Mouse (Mus musculus): ENCODE data around the gene Zfp451. TPM values are rescaled to one million over a fixed set of nuclear protein-coding genes. Genes with fewer than 3 reads are reported as not detected.
"Not testable (repeated sequence)": the region's sequence is repeated elsewhere in the genome, so short reads cannot be mapped to it uniquely, and the experiment has no call there.

Zfp451 gene
- polyA plus RNA-seq (2014; fragmentation: Nextera tagmentation; extraction: Ambion mirVana), result 32.4 and 34.3 TPM in 2 replicates

DNA sequence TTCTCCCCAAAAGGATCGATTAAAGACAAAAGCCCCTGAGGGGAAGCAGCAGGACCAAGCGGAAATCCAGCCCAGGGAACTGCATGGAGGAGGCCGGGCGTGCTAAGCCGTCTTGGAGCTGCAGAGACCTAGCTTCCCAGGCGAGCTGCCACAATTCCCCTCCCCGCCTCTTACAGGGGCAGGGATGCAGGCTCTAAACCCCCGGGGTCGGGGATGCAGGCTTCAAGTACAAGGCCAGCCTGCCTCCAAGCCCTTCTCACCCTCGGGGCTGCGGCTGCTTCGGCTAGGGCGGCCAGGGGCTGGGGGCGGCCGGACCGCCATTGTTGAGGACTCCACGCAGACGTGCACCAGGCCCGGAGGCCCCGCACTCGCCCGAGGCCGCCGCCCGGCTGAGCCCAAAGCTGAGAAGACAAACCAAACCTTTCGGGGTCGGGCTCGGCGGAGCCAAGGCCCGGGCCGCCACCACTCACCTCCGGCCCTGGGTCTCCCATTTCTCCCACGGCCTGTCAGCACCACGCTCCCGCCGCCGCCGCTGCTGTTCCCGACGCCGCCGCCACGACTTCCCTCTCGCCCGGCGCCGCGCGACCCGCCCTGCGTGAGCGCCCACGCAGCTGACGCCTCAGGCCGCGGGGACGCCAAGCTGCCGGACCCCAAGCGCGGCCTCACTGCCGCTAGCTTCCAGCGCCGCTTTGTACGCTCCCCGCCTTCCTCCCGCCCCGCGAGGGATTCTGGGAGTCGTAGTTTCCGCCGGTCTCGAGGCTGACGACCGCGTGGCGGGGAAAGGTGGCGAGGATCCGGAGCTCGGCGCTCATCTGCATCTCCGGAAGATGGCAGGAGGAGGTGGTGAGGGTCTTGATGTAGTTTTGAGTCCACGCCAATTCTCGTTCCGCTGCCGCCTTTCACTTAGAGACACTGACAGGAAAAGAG, at the start of gene Zfp451:
Zfp451 (minus strand) TSS at position 728 of the 927 bp plus-strand sequence.
- under 1% methylated on average over 85 of the region's 85 CpGs for WGBS
- peak; percentile 95 for ATAC-seq (ENCODE audit: insufficient read depth)
- no peak for TF ChIP-seq CTCF (IDR thresholded peaks at IDR 0.05; ENCODE audit: low read depth)

DNA sequence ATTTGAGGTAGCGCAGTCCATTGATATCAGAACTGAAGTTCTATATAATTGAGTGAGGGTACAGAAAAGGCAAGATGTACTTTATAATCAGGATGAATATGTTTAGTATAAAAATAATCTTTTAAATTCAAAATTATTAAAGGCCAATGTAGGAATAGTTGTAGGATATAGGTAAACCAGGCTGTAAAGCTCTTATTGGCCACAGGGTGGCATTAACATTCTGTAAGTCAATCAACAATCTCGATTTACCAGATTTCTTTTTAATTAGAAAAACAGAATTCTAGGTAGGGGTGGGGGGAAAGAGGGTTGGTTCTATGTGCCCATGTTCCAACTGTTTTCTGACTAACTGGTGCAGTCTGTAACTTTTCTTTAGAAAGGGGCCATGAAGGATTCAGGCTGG, 32.4 kb upstream of the Zfp451 start:
- ATAC-seq (ENCODE audit: insufficient read depth) (no peak), DNase-seq (no peak)
- Histone ChIP-seq H3K27me3 (ENCODE audit: insufficient read depth, low read length) (no peaks in the 10 kb centered on the region), H3K27ac (ENCODE audit: low read depth) (no peak overlapping the region), H3K9ac (no peak overlapping the region), H3K9me3 (ENCODE audit: low read depth, low read length) (no peaks in the 10 kb centered on the region), H3K36me3 (ENCODE audit: insufficient read depth) (no peaks in the 10 kb centered on the region), H3K4me2 (no peak overlapping the region), H3K4me1 (ENCODE audit: insufficient read depth) (no peaks in the 10 kb centered on the region), H3K4me3 (ENCODE audit: low read depth, low read length) (no peak overlapping the region)
- no peak for TF ChIP-seq CTCF (IDR thresholded peaks at IDR 0.05; ENCODE audit: low read depth)
- 90% methylated on average over 2 of the region's 2 CpGs for WGBS

More for the DNA sequence above, at the start of gene Zfp451:
- Histone ChIP-seq H3K36me3 (ENCODE audit: insufficient read depth) (peaks cover 25% of the 10 kb centered on the region), H3K27ac (ENCODE audit: low read depth) (peak within 1 kb of the TSS; percentile 93), H3K27me3 (ENCODE audit: insufficient read depth, low read length) (no peaks in the 10 kb centered on the region), H3K4me3 (ENCODE audit: low read depth, low read length) (peak within 1 kb of the TSS; percentile 89), H3K9ac (peak within 1 kb of the TSS; percentile 98), H3K9me3 (ENCODE audit: low read depth, low read length) (no peaks in the 10 kb centered on the region), H3K4me1 (ENCODE audit: insufficient read depth) (peaks cover 8% of the 10 kb centered on the region; the same call in 1 of the 2 replicates), H3K4me2 (peak within 1 kb of the TSS; percentile 83)
- DNase-seq, result peak; percentile 96

DNA sequence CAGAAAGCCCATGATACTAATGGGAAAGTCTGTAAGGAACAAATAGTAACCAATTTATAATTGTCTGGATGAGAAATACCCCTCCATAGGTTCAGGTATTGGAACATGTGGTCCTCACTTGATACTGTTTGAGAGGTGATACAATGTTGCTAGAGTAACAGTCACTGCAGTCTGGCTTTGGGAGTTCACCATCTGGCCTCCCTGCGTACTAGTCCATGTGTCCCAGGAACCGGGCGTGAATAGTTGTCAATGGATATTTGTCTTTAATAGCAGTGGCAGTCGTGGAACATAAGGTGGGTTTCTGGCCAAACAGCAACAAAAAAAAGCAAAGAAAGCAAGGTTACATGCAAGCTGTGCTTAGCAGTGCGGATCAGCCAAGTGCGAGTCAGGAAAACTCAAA, 29.4 kb upstream of the Zfp451 start:
- Histone ChIP-seq H3K36me3 (ENCODE audit: insufficient read depth) (no peaks in the 10 kb centered on the region), H3K9me3 (ENCODE audit: low read depth, low read length) (no peaks in the 10 kb centered on the region), H3K27me3 (ENCODE audit: insufficient read depth, low read length) (no peaks in the 10 kb centered on the region), H3K4me3 (ENCODE audit: low read depth, low read length) (no peak overlapping the region), H3K27ac (ENCODE audit: low read depth) (no peak overlapping the region), H3K9ac (no peak overlapping the region), H3K4me2 (no peak overlapping the region), H3K4me1 (ENCODE audit: insufficient read depth) (no peaks in the 10 kb centered on the region)
- DNase-seq (no peak), ATAC-seq (ENCODE audit: insufficient read depth) (no peak)
- TF ChIP-seq CTCF (IDR thresholded peaks at IDR 0.05; ENCODE audit: low read depth), result no peak
- 73% methylated on average over 6 of the region's 6 CpGs for WGBS

DNA sequence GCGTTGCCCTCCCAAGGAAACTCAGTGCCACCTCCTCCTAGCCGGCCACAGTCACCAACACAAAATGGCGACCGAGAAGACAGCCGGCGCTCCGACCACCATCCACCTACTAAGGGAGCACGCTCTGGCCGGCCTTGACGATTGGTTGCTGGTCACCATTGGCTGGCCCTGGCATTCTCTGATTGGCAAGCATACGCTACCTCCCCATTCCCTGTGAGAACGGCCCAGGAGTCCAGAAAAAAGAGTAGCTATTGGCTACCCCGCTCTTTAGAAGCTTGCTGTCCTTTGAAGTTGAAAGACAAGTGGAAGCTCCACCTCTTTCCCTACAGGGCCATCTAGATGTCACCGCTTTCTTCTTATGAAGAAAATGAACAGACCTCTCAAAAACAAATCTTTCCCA, 24.6 kb upstream of the Zfp451 start:
- not testable (repeated sequence) for H3K9ac ChIP-seq; H3K36me3 ChIP-seq (ENCODE audit: insufficient read depth); H3K27me3 ChIP-seq (ENCODE audit: insufficient read depth, low read length); H3K9me3 ChIP-seq (ENCODE audit: low read depth, low read length); H3K27ac ChIP-seq (ENCODE audit: low read depth); H3K4me3 ChIP-seq (ENCODE audit: low read depth, low read length); ATAC-seq (ENCODE audit: insufficient read depth); DNase-seq; H3K4me1 ChIP-seq (ENCODE audit: insufficient read depth); H3K4me2 ChIP-seq
- WGBS, result 95% methylated on average over 14 of the region's 14 CpGs

DNA sequence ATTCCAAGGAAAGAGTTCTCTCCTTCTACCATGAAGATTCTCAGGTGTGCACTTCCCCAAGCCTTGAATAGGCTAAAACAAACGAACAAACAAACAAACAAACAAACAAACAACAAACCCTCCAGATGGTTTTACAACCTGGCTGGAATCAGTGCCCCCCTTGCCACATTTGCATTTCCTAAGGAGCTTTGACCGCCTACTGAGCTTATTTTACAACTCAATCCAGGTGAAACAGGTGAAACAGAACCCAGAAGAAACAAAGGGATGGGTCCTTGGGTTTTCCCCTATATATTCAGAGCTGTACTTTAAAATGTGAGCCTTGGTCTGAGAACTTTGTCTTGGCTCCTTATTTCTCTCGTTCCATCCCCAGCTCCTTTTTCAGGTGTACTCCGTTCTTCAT, 16.2 kb upstream of the Zfp451 start:
- Histone ChIP-seq H3K27me3 (ENCODE audit: insufficient read depth, low read length) (no peaks in the 10 kb centered on the region), H3K4me2 (no peak overlapping the region), H3K9me3 (ENCODE audit: low read depth, low read length) (no peaks in the 10 kb centered on the region), H3K4me3 (ENCODE audit: low read depth, low read length) (no peak overlapping the region), H3K27ac (ENCODE audit: low read depth) (no peak overlapping the region), H3K9ac (no peak overlapping the region), H3K4me1 (ENCODE audit: insufficient read depth) (no peaks in the 10 kb centered on the region), H3K36me3 (ENCODE audit: insufficient read depth) (no peaks in the 10 kb centered on the region)
- DNase-seq (no peak), ATAC-seq (ENCODE audit: insufficient read depth) (no peak)
- WGBS, result 57% methylated on average over 4 of the region's 4 CpGs
- no peak for TF ChIP-seq CTCF (IDR thresholded peaks at IDR 0.05; ENCODE audit: low read depth)

DNA sequence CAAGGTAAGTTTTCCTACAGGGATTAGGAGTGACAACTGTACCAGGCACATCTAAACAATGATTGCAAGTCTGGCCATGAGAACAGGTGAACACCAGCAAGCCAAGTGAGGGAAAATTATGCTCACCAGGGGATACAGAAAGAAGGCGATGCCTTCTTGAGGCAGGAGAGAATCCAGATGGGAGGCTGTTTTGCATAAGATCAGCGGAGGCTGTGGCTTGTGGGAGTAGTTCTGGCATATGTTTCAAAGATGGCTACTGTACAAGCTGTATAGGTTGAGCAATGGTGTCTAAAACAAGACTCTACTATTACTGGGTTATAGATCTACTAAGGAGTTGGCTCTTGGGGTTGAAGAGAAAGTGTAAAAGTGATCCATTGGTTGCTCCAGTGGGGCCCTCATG, 3.5 kb upstream of the Zfp451 start:
- Histone ChIP-seq H3K4me2 (no peak overlapping the region), H3K9ac (no peak overlapping the region), H3K4me3 (ENCODE audit: low read depth, low read length) (no peak overlapping the region), H3K9me3 (ENCODE audit: low read depth, low read length) (no peaks in the 10 kb centered on the region), H3K36me3 (ENCODE audit: insufficient read depth) (0 out of 2 replicates have a peak, but pooled peaks cover 2% of the 10 kb centered on the region), H3K27me3 (ENCODE audit: insufficient read depth, low read length) (no peaks in the 10 kb centered on the region), H3K4me1 (ENCODE audit: insufficient read depth) (peaks cover 4% of the 10 kb centered on the region; the same call in 1 of the 2 replicates), H3K27ac (ENCODE audit: low read depth) (no peak overlapping the region)
- no peak for TF ChIP-seq CTCF (IDR thresholded peaks at IDR 0.05; ENCODE audit: low read depth)
- 80% methylated on average over 2 of the region's 2 CpGs for WGBS
- no peak for ATAC-seq (ENCODE audit: insufficient read depth)
- no peak for DNase-seq

DNA sequence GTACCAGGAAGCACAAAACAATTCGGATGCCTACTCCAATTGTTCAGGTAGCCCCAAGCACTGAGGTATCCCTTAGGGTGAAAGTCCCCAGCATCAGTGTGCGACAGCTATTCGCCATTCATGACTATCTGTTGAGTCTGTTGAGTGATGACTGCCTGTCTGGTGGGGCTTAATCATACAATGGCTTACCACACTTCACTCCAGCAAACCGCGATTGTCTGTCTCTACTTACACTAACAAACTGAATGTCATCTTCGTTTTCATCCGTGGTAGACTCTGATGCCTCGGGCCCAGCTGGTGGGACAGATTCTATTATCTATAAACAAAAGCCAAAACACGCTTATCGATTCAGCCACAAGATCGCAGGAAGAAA, 914 bp downstream of the Zfp451 start:
- peaks cover 31% of the 10 kb centered on the region for H3K36me3 ChIP-seq (ENCODE audit: insufficient read depth)
- 7% methylated on average over 11 of the region's 11 CpGs for WGBS
- ATAC-seq (ENCODE audit: insufficient read depth) (0 out of 2 replicates have a peak, but pooled peaks have one; percentile 2), DNase-seq (no peak)
- H3K4me3 ChIP-seq (ENCODE audit: low read depth, low read length), result peak overlapping the region; percentile 89
- peak overlapping the region; percentile 83 for H3K4me2 ChIP-seq
- TF ChIP-seq CTCF (IDR thresholded peaks at IDR 0.05; ENCODE audit: low read depth), result no peak
- H3K27me3 ChIP-seq (ENCODE audit: insufficient read depth, low read length), result no peaks in the 10 kb centered on the region
- H3K27ac ChIP-seq (ENCODE audit: low read depth), result peak overlapping the region; percentile 93
- H3K9me3 ChIP-seq (ENCODE audit: low read depth, low read length), result no peaks in the 10 kb centered on the region; the same call in 1 of the 2 replicates
- H3K9ac ChIP-seq, result peak overlapping the region; percentile 98
- peaks cover 8% of the 10 kb centered on the region; the same call in 1 of the 2 replicates for H3K4me1 ChIP-seq (ENCODE audit: insufficient read depth)

Data from lung, embryonic 14.5 days (tissue).